Mouse (Mus musculus): ENCODE measurements at regions not wholly inside any gene's neighbourhood (a gene's known extent, or its start where the extent isn't known, plus 50 kb on each side); places are given as distances from the start of the nearest gene placed in this dataset.
A peak's percentile ranks its signal among the peaks of the same experiment; 100 is the strongest.

GRCm38 (mm10) chr11:110588280-110588679 lies 189.4 kb downstream of the Map2k6 start:
- no peak for DNase-seq

DNA sequence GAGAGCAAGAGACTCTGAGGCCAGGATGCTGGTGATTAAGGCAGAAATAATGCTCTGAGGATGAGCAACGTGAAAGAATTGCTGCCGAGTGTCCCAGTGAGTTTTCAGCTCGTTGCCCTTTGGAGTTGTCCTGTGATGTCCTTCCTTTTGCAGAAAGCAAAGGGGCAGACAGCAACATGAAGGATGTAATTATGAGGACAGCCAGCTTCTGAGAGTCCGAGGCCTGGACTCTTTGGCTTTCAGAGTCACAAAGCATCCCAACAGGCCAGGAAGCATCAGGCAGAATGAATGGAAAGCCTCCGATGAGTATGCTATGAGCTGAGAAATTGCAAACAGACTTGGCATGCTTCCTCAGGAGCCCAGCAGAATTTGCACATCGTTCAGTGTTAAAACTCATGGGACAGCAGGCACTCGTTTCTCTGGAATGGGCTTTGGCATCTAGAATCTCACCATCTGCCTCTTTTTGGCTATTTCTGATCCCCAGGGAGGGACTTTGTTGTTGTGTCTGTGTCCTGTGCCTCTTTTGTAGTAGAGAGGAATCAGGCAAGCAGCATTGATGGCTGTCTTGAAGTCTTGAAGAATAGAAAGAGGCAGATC lies 196.4 kb downstream of the Map2k6 start:
- no peak for DNase-seq

DNA sequence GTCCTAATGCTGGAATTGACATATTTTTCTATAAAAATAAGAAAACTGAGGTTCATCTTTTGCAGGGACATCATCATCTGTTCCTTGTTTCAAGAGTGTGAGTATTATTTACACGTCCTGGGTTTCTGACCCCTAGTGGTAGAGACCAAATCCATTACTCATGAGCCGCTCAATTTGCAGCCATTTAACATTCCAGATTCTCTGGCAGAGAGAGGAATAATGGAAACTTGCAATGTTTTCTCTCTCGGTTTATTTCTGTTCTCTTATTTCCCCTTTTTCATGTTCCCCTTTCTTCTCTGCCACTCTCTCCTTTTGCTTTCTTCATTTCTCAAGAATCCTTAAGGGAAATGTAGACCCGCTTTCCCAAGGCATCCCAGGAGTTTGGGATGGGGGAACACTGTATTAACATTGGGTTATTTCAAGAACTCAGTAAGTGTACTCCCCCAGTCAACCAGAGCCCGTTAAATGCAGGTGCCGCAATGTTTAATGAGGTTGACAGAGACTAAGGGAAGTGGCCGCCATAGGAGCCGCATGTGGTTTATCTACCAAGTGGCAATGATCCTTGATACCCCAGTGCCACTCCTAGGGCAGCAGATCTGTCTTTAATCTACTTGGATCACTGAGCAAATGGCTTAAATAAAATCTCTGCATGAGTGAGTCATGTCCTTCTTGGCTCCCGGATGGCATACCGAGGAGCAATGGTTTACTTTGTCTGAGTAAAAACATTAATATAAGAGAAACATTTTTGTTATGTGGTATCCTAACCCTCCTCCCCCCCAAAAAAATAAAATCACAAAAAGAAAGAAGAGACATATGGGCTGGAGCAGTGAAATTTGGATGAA lies 206.3 kb downstream of the Map2k6 start:
- DNase-seq: no peak

GRCm38 (mm10) chr11:110609276-110609675 lies 210.4 kb downstream of the Map2k6 start:
- no peak for DNase-seq

- no peak for DNase-seq
Measured at GRCm38 (mm10) chr11:110610831-110611230, 211.9 kb downstream of the Map2k6 start.

DNA sequence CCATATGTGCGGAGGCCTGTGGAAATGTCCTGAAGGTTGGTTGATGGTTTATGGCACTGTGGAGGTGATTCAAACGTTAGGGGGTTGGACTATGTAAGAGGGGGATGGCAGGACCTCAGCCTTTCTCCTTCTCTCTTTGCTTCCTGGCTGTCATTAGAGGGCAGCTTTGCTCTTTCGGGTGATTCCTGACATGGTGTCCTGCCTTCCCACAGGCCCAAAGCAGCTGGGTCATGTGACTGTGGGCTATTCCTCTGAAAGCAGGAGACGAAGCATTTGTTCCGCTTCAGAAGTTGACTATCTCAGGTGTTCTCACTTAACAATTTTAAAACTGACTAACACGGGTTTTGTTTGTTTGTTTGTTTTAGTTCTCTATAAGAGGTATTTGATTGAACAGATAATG lies 233.1 kb downstream of the Map2k6 start:
- peak; percentile 15 for DNase-seq

- no peak for DNase-seq
Measured at GRCm38 (mm10) chr11:110633351-110633750, 234.4 kb downstream of the Map2k6 start.

DNA sequence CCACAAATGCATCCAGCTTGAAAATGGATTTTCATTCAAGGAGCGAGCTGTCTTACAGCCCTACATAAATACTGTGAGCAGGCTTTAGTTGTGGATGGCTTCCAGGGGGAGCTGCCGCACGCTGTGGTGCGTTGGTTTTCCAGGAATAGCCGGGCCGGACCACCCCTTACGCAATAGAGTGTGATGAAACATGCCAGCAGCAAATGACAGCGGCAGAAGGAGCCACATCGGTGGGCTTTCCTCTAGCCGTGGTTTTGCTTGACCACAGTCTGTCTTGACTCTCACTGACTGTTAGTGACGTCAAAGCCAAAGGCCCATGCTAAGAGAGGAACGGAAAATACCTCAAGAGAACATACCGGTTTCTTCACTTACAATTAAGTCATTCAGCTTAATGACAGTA lies 243.6 kb downstream of the Map2k6 start:
- DNase-seq: no peak

GRCm38 (mm10) chr11:110649575-110650210 lies 250.8 kb downstream of the Map2k6 start:
- DNase-seq: no peak

DNA sequence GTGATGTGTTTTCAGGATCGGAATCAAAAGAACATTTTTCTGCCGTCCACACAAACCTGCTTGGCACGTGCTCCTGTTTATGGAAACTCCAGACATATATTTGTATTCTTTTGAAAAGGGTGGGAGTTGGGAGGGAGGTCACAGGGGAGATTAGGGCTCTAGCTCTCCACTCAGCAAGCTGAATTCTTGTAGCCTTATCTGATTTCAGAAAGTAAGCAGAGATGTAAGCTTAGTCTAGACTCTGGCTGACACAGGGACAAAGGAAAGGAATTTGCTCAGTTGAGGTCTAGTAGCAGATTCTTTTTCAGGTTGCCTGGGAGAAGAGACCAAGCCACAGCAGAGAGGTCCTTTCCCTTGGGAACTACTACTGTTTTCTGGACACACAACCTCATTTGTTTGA lies 253.1 kb downstream of the Map2k6 start:
- DNase-seq: no peak

DNA sequence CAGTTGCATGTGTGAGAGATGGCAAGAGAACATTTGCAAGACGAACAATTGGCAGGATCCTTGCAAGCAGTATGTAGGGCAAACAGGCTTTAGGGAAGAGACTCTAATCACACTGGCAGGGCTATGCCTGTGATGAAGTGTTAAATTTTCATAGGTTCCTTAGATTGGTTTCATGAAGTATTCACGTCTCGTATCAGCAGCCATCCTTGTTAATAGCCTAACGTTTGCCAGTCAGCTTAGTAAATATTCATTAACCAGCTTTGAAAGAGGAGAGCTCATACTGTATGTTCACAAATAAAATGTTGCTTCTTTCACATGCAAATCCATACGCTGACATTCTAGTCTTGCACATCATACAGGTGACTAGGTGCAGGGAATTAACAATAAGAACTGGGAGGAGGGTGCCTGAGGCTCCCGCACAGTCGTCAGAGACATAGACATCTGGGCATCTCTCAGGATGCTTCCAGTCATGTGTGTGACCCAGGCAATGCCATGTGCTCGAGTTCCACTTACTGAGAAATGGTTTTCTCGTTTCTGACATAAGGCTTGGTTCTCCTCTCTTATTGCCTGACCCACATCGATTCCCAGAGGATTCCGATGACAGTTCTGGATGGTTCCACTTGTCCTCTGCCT lies 257.7 kb downstream of the Map2k6 start:
- DNase-seq: no peak

- no peak for DNase-seq
Measured at GRCm38 (mm10) chr11:110657854-110658253, 258.9 kb downstream of the Map2k6 start.

DNA sequence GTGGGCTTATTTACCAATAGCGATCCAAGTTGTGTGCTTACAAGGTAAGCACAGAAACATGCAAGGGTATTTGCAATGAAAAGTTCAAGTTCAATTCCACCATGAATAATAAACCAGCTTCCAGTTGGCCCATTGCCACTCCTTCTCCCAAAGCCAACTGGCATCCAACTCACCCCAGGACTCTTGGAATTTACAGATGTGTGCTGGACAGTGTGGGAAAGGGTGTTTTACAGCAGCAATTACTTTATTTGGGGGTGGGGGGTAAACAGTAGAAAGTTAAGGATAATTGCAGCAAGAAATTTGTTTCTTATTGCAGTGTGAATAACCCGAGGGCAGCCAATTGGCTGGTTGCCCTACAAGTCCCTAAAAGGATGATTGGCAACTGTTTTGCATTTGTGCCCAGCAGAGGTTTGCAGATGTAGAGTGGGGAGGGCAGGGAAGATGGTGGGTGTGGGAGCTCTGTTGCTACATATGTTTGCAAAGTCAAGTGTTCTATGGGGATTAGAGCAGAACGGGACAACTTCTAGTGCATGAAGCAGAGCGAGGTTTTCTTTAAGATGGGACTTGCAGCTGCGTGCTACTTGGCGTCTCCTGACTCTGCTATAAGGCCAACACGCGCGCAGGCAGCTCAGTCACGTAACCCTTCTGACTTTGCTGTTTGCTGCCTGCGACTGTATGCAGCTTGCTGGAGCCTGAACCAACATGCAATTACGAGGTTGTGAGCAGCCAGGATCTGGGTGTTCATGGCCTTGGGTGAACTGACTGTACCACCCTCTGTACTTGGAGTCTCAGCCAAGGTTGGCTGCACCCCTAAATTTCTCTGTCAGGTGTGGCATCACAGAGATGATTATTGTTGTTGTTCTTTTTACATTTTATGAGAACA lies 271.9 kb downstream of the Map2k6 start:
- peak; percentile 49 for DNase-seq

- no peak for DNase-seq
Measured at GRCm38 (mm10) chr11:110672941-110673340, 274.0 kb downstream of the Map2k6 start.

DNA sequence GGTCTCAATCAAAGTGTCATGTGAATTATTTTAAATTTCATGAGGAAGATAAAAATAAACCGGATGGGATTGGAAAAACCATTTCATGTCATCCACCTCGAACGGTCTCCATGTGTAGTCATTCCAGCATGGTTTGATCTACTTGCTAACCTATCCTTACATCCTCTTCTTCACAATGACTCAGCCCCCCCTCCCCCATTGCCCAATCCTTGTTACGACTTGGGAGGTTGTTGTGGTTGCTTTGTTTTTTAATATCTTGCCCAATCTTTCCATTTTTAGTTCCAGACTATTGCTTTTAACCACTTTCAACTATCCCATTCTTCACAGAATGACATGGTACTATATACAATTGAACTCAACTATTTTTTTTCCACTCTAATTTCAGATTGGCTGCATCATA lies 275.0 kb upstream of the Kcnj16 start:
- DNase-seq: no peak

DNA sequence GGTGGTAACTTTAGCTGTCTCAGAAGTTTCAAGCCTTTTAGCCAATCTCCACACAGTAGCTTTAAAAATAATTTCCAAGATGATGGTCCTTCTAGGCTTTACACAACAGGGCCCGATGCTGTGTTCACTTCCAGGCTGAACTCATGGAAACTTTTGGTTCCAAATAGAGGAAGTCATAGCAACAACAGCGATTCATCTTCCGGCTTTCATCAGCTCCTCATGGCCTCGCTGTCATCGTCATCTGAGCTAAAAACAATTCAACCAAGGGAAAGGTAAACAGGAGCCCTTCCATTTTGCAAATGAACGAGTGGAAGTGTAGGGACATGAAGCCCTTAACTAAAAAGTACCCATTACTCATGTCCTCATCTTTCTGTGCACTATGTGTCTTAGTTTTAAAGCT lies 270.8 kb upstream of the Kcnj16 start:
- no peak for DNase-seq

DNA sequence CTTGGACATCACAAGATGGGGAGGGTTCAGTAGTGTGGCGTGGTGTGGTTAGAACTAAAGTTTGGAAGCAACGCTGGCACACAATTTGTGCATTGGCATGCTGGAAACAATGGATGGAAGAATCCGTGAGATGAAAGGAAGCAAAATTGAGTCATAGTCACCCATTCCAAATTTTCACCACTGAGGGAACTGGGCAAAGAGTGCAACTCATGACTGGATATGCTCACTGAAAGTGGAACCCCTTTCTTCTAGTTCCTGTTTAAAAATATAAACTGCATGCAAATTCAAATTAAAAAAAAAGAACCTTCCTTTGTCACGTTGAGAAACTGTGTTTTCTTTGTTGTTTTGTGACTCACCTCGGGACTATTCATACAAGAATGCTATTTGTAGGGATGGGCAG lies 269.5 kb upstream of the Kcnj16 start:
- DNase-seq: no peak

GRCm38 (mm10) chr11:110700976-110701375 lies 266.9 kb upstream of the Kcnj16 start:
- no peak for DNase-seq

DNA sequence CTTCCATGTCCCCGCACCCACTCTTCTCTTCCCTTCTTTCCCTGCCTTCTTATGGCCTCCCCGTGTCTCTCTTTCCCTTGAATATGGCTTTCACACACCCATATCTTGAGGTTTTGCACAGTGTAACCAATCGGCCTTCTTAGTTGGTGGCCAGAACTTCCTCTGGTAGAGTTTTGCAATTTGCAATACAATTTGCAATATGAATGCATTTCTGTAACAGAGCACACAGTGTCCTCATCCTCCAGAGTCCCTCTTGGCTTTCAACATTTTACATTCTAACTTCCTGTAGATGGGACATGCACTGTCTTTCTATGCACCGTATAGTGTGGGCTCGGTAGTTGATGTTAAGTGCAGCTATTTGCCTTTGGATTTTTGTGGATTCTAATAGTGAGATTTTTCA lies 265.7 kb upstream of the Kcnj16 start:
- no peak for DNase-seq

DNA sequence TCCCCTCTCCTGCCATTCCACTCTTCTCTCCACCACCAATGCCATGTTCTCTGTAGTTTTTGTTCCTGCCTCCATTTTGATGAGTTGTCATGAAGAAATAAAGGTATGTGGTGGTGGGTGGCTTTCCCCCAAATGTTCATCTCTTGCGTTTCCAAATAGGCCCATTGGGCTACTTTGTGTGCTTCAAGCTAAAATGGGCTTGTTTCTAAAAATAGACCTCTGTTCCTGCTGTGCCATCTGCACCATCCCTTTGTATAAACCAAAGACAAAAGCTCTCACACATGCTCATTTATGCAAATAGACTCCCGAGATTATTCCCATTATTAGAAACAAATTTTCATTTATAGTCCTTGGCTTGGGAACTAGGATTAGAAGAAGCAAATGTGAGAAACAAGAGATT lies 264.3 kb upstream of the Kcnj16 start:
- DNase-seq: no peak

DNA sequence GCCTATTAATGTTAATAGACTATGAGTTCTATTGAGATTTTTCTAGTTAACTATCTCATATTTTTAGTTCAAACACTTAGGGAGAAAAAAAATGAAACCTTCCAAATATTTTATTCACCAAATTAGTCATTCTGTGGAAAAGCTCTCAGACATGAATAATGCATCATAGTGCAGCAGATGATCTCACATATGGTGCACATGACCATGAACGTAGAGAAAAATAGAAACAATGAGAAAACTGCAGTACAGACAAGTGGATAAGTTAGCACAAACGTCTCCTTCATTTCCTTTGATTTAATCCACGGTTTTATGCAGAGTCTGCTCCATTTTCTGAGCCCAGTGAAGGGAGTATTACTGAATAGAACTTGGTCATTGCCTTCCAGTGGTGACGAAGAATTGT lies 260.5 kb upstream of the Kcnj16 start:
- no peak for DNase-seq

DNA sequence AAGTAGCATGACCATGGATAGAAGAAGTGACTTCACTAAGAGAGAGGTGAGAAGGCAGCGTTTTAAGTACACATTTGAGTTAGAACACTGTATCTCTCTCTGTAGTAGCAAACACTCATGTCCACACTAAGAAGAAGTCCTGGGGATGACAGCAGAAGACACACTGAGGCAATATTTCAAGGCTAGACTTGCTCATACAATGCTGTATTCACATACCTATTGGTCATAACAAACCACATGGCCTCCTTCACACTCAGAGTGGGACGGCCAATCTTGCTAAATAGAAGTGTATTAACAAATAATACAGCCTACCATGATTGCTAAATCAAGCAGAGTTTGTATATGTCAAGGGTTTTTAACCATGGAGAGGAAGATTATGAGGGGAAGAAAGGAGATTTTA lies 252.5 kb upstream of the Kcnj16 start:
- no peak for DNase-seq

DNA sequence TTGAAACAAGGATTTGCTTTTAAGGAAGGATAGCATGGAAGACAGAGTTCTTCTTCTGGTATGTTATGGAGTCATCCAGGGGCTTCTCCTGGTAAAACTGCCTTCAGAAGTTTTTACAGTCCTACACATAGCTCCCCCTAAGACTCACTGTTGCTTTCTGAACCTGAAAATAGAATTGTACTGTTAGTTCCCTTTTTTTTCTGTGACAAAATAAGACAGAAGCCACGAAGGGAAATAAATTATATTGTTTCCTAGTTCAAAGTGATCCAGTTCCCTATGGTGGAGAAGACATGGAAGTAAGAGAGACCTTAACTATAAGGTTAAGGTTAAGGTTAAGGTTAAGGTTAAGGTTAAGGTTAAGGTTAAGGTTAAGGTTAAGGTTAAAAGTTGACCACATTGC lies 251.5 kb upstream of the Kcnj16 start:
- no peak for DNase-seq

Data from kidney, postnatal 10 days (tissue).